Mouse (Mus musculus): ENCODE data around the gene Carmil3.

The Carmil3 gene

GRCm38 (mm10) chr14:55490361-55491201, at the start of gene Carmil3:
Gene Carmil3 (plus strand): TSS chr14:55490651.
- peak; percentile 58 for DNase-seq

- DNase-seq, result no peak
Measured at GRCm38 (mm10) chr14:55457693-55458092, 32.8 kb upstream of the Carmil3 start.

GRCm38 (mm10) chr14:55458273-55458672, 32.2 kb upstream of the Carmil3 start:
- DNase-seq, result peak; percentile 77

GRCm38 (mm10) chr14:55458761-55459160, 31.7 kb upstream of the Carmil3 start:
- DNase-seq, result no peak

GRCm38 (mm10) chr14:55459796-55460195, 30.7 kb upstream of the Carmil3 start:
- DNase-seq, result no peak

- no peak for DNase-seq
Measured at GRCm38 (mm10) chr14:55460297-55460696, 30.2 kb upstream of the Carmil3 start.

- no peak for DNase-seq
Measured at GRCm38 (mm10) chr14:55461757-55462156, 28.7 kb upstream of the Carmil3 start.

GRCm38 (mm10) chr14:55466481-55466880, 24.0 kb upstream of the Carmil3 start:
- no peak for DNase-seq

GRCm38 (mm10) chr14:55467108-55467507, 23.3 kb upstream of the Carmil3 start:
- DNase-seq, result no peak

GRCm38 (mm10) chr14:55468301-55468741, 22.1 kb upstream of the Carmil3 start:
- DNase-seq, result no peak

- no peak for DNase-seq
Measured at GRCm38 (mm10) chr14:55469041-55469440, 21.4 kb upstream of the Carmil3 start.

- no peak for DNase-seq
Measured at GRCm38 (mm10) chr14:55469821-55470220, 20.6 kb upstream of the Carmil3 start.

GRCm38 (mm10) chr14:55470806-55471205, 19.6 kb upstream of the Carmil3 start:
- peak; percentile 26 for DNase-seq

- no peak for DNase-seq
Measured at GRCm38 (mm10) chr14:55475654-55476053, 14.8 kb upstream of the Carmil3 start.

GRCm38 (mm10) chr14:55477421-55477820, 13.0 kb upstream of the Carmil3 start:
- no peak for DNase-seq

- no peak for DNase-seq
Measured at GRCm38 (mm10) chr14:55477829-55478228, 12.6 kb upstream of the Carmil3 start.

GRCm38 (mm10) chr14:55478651-55479599, 11.5 kb upstream of the Carmil3 start, which contains the start of gene Dhrs4:
Gene Dhrs4 (plus strand): TSS chr14:55478758.
- peak; percentile 78 for DNase-seq

GRCm38 (mm10) chr14:55479629-55480028, 10.8 kb upstream of the Carmil3 start:
- no peak for DNase-seq

GRCm38 (mm10) chr14:55484430-55485085, 5.9 kb upstream of the Carmil3 start:
- no peak for DNase-seq

- DNase-seq, result no peak
Measured at GRCm38 (mm10) chr14:55486836-55487235, 3.6 kb upstream of the Carmil3 start.

GRCm38 (mm10) chr14:55491291-55491833, 911 bp downstream of the Carmil3 start:
- peak; percentile 58 for DNase-seq

- DNase-seq, result no peak
Measured at GRCm38 (mm10) chr14:55492103-55492502, 1.7 kb downstream of the Carmil3 start.

Measured in lung, postnatal 14 days (tissue).